Mouse (Mus musculus): ENCODE results near the gene Glyatl3. TPM values are rescaled to one million over a fixed set of nuclear protein-coding genes. Genes with fewer than 3 reads are reported as not detected.
A peak's percentile ranks its signal among the peaks of the same experiment; 100 is the strongest.

Gene Glyatl3
- polyA plus RNA-seq, 1 experiment, result not detected

- Histone ChIP-seq H3K9ac (ENCODE audit: low read depth, poor library complexity, severe bottlenecking) (peak overlapping the region; percentile 17), H3K27me3 (ENCODE audit: control insufficient read depth, insufficient read depth, low read length, poor library complexity, severe bottlenecking) (no peaks in the 10 kb centered on the region), H3K27ac (ENCODE audit: insufficient read depth, low read length) (peak overlapping the region; percentile 74), H3K9me3 (replicated peaks; ENCODE audit: control insufficient read depth, insufficient read depth, low read length, poor library complexity, severe bottlenecking) (no peaks in the 10 kb centered on the region), H3K36me3 (ENCODE audit: control insufficient read depth, insufficient read depth, low read length, poor library complexity, severe bottlenecking) (no peaks in the 10 kb centered on the region), H3K4me1 (ENCODE audit: control insufficient read depth, insufficient read depth, low read length) (peaks cover 4% of the 10 kb centered on the region), H3K4me3 (ENCODE audit: low read depth, low read length) (0 out of 2 replicates have a peak overlapping the region, but pooled peaks have one; percentile 23)
- TF ChIP-seq CTCF (IDR thresholded peaks at IDR 0.05; ENCODE audit: low read depth, low read length) (no peak), POLR2A (IDR thresholded peaks at IDR 0.05; ENCODE audit: insufficient read depth, low read length) (no peak), EP300 (IDR thresholded peaks at IDR 0.05; ENCODE audit: insufficient read depth, low read depth, low read length) (0 out of 2 replicates have a peak, but pooled peaks have one; percentile 55)
Observed at GRCm38 (mm10) chr17:40904056-40904597, 10.0 kb downstream of the Glyatl3 start.

GRCm38 (mm10) chr17:40903345-40903744 lies 10.8 kb downstream of the Glyatl3 start:
- Histone ChIP-seq H3K36me3 (ENCODE audit: control insufficient read depth, insufficient read depth, low read length, poor library complexity, severe bottlenecking) (no peaks in the 10 kb centered on the region), H3K27ac (ENCODE audit: insufficient read depth, low read length) (no peak overlapping the region), H3K9ac (ENCODE audit: low read depth, poor library complexity, severe bottlenecking) (no peak overlapping the region), H3K27me3 (ENCODE audit: control insufficient read depth, insufficient read depth, low read length, poor library complexity, severe bottlenecking) (no peaks in the 10 kb centered on the region), H3K4me1 (ENCODE audit: control insufficient read depth, insufficient read depth, low read length) (peaks cover 4% of the 10 kb centered on the region), H3K4me3 (ENCODE audit: low read depth, low read length) (no peak overlapping the region), H3K9me3 (replicated peaks; ENCODE audit: control insufficient read depth, insufficient read depth, low read length, poor library complexity, severe bottlenecking) (no peaks in the 10 kb centered on the region)
- TF ChIP-seq CTCF (IDR thresholded peaks at IDR 0.05; ENCODE audit: low read depth, low read length) (no peak), POLR2A (IDR thresholded peaks at IDR 0.05; ENCODE audit: insufficient read depth, low read length) (no peak), EP300 (IDR thresholded peaks at IDR 0.05; ENCODE audit: insufficient read depth, low read depth, low read length) (no peak)

GRCm38 (mm10) chr17:40899783-40900363 lies 14.3 kb downstream of the Glyatl3 start:
- no peaks in the 10 kb centered on the region for H3K9me3 ChIP-seq (replicated peaks; ENCODE audit: control insufficient read depth, insufficient read depth, low read length, poor library complexity, severe bottlenecking)
- H3K4me1 ChIP-seq (ENCODE audit: control insufficient read depth, insufficient read depth, low read length), result peaks cover 4% of the 10 kb centered on the region
- TF ChIP-seq CTCF (IDR thresholded peaks at IDR 0.05; ENCODE audit: low read depth, low read length), result no peak
- TF ChIP-seq EP300 (IDR thresholded peaks at IDR 0.05; ENCODE audit: insufficient read depth, low read depth, low read length), result peak; percentile 97
- no peak for TF ChIP-seq POLR2A (IDR thresholded peaks at IDR 0.05; ENCODE audit: insufficient read depth, low read length)
- H3K27me3 ChIP-seq (ENCODE audit: control insufficient read depth, insufficient read depth, low read length, poor library complexity, severe bottlenecking), result no peaks in the 10 kb centered on the region
- no peaks in the 10 kb centered on the region for H3K36me3 ChIP-seq (ENCODE audit: control insufficient read depth, insufficient read depth, low read length, poor library complexity, severe bottlenecking)
- H3K4me3 ChIP-seq (ENCODE audit: low read depth, low read length), result no peak overlapping the region
- H3K27ac ChIP-seq (ENCODE audit: insufficient read depth, low read length), result no peak overlapping the region
- H3K9ac ChIP-seq (ENCODE audit: low read depth, poor library complexity, severe bottlenecking), result no peak overlapping the region

GRCm38 (mm10) chr17:40896863-40897262 lies 17.3 kb downstream of the Glyatl3 start:
- TF ChIP-seq CTCF (IDR thresholded peaks at IDR 0.05; ENCODE audit: low read depth, low read length), result no peak
- no peak for TF ChIP-seq EP300 (IDR thresholded peaks at IDR 0.05; ENCODE audit: insufficient read depth, low read depth, low read length)
- no peak for TF ChIP-seq POLR2A (IDR thresholded peaks at IDR 0.05; ENCODE audit: insufficient read depth, low read length)
- H3K4me1 ChIP-seq (ENCODE audit: control insufficient read depth, insufficient read depth, low read length), result peaks cover 8% of the 10 kb centered on the region
- no peaks in the 10 kb centered on the region for H3K36me3 ChIP-seq (ENCODE audit: control insufficient read depth, insufficient read depth, low read length, poor library complexity, severe bottlenecking)
- H3K27ac ChIP-seq (ENCODE audit: insufficient read depth, low read length), result no peak overlapping the region
- H3K27me3 ChIP-seq (ENCODE audit: control insufficient read depth, insufficient read depth, low read length, poor library complexity, severe bottlenecking), result no peaks in the 10 kb centered on the region
- H3K9ac ChIP-seq (ENCODE audit: low read depth, poor library complexity, severe bottlenecking), result no peak overlapping the region
- H3K4me3 ChIP-seq (ENCODE audit: low read depth, low read length), result no peak overlapping the region
- H3K9me3 ChIP-seq (replicated peaks; ENCODE audit: control insufficient read depth, insufficient read depth, low read length, poor library complexity, severe bottlenecking), result no peaks in the 10 kb centered on the region

GRCm38 (mm10) chr17:40887849-40888536 lies 26.2 kb downstream of the Glyatl3 start:
- no peak overlapping the region for H3K27ac ChIP-seq (ENCODE audit: insufficient read depth, low read length)
- no peak overlapping the region for H3K9ac ChIP-seq (ENCODE audit: low read depth, poor library complexity, severe bottlenecking)
- no peaks in the 10 kb centered on the region for H3K27me3 ChIP-seq (ENCODE audit: control insufficient read depth, insufficient read depth, low read length, poor library complexity, severe bottlenecking)
- H3K4me3 ChIP-seq (ENCODE audit: low read depth, low read length), result no peak overlapping the region
- H3K36me3 ChIP-seq (ENCODE audit: control insufficient read depth, insufficient read depth, low read length, poor library complexity, severe bottlenecking), result no peaks in the 10 kb centered on the region
- no peak for TF ChIP-seq EP300 (IDR thresholded peaks at IDR 0.05; ENCODE audit: insufficient read depth, low read depth, low read length)
- no peak for TF ChIP-seq POLR2A (IDR thresholded peaks at IDR 0.05; ENCODE audit: insufficient read depth, low read length)
- TF ChIP-seq CTCF (IDR thresholded peaks at IDR 0.05; ENCODE audit: low read depth, low read length), result no peak
- H3K9me3 ChIP-seq (replicated peaks; ENCODE audit: control insufficient read depth, insufficient read depth, low read length, poor library complexity, severe bottlenecking), result no peaks in the 10 kb centered on the region
- no peaks in the 10 kb centered on the region for H3K4me1 ChIP-seq (ENCODE audit: control insufficient read depth, insufficient read depth, low read length)

- Histone ChIP-seq H3K4me3 (ENCODE audit: low read depth, low read length) (no peak overlapping the region), H3K9ac (ENCODE audit: low read depth, poor library complexity, severe bottlenecking) (no peak overlapping the region), H3K4me1 (ENCODE audit: control insufficient read depth, insufficient read depth, low read length) (no peaks in the 10 kb centered on the region), H3K36me3 (ENCODE audit: control insufficient read depth, insufficient read depth, low read length, poor library complexity, severe bottlenecking) (no peaks in the 10 kb centered on the region), H3K27me3 (ENCODE audit: control insufficient read depth, insufficient read depth, low read length, poor library complexity, severe bottlenecking) (no peaks in the 10 kb centered on the region), H3K27ac (ENCODE audit: insufficient read depth, low read length) (no peak overlapping the region), H3K9me3 (replicated peaks; ENCODE audit: control insufficient read depth, insufficient read depth, low read length, poor library complexity, severe bottlenecking) (no peaks in the 10 kb centered on the region)
- TF ChIP-seq POLR2A (IDR thresholded peaks at IDR 0.05; ENCODE audit: insufficient read depth, low read length), result no peak
- no peak for TF ChIP-seq CTCF (IDR thresholded peaks at IDR 0.05; ENCODE audit: low read depth, low read length)
- no peak for TF ChIP-seq EP300 (IDR thresholded peaks at IDR 0.05; ENCODE audit: insufficient read depth, low read depth, low read length)
Observed at GRCm38 (mm10) chr17:40885155-40885554, 29.0 kb downstream of the Glyatl3 start.

All from ES-Bruce4 (cell line).